Mouse (Mus musculus): Measurements from ENCODE around the gene Iglon5. TPM values are rescaled to one million over a fixed set of nuclear protein-coding genes. Genes with fewer than 3 reads are reported as not detected.

Iglon5 gene
- polyA plus RNA-seq, 1 experiment = 60.7 TPM

GRCm38 (mm10) chr7:43429500-43429899 lies 60.4 kb downstream of the Iglon5 start:
- no peak for DNase-seq (ENCODE audit: extremely low spot score in 1 of 2, low spot score in 1 of 2)

DNA sequence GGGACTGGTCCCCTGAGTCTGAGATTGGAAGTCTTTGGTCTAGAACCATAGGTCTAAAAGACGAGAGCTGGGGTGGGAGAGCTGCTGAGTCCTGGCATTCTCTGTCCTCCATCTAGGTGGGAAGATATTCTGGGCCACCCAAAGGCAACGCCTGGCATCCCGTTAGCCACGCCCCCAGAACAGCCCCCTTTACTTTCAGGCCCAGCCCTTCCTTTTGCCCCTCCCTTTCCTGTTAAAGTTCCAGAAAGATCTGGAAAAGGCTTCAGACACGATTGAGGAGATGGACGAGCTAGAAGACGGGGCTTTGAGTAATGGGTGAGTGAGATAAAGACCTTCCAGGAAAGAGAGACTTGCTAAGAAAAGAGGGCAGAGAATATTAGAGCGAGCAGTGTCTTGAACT lies 62.5 kb downstream of the Iglon5 start, which contains the start of gene Lim2:
Gene Lim2, plus strand, starts transcription at position 265 of the 400 bp plus-strand sequence.
- no peak for DNase-seq (ENCODE audit: extremely low spot score in 1 of 2, low spot score in 1 of 2)

- DNase-seq (ENCODE audit: extremely low spot score in 1 of 2, low spot score in 1 of 2) = no peak
These were observed 65.8 kb downstream of the Iglon5 start for GRCm38 (mm10) chr7:43423991-43424625.

GRCm38 (mm10) chr7:43422995-43423617 lies 66.8 kb downstream of the Iglon5 start:
- DNase-seq (ENCODE audit: extremely low spot score in 1 of 2, low spot score in 1 of 2) = peak; percentile 35 to 91

Other genes with a start within 250 kb of the Iglon5 start
- gene Zfp715, start 176.8 kb downstream of the Iglon5 start, polyA plus RNA-seq (2012; rRNA removed) = 14.8 and 19.2 TPM in 2 replicates
- gene Siglecf, start 138.7 kb downstream of the Iglon5 start, polyA plus RNA-seq (2012; rRNA removed) = 0.48 and 0.55 TPM in 2 replicates
- 0.28 and 0.32 TPM in 2 replicates for gene Siglecg, start 81.9 kb downstream of the Iglon5 start, polyA plus RNA-seq (2012; rRNA removed)
- gene Lim2, start 62.4 kb downstream of the Iglon5 start, polyA plus RNA-seq (2012; rRNA removed) = not detected in 2 replicates
- 0.20 and 0.21 TPM in 2 replicates for gene Nkg7, start 53.0 kb downstream of the Iglon5 start, polyA plus RNA-seq (2012; rRNA removed)
- gene Cldnd2, start 49.3 kb downstream of the Iglon5 start, polyA plus RNA-seq (2012; rRNA removed) = not detected in 2 replicates
- 80.7 and 97.8 TPM in 2 replicates for gene Etfb, start 46.0 kb downstream of the Iglon5 start, polyA plus RNA-seq (2012; rRNA removed)
- gene Gm45233, start 45.9 kb downstream of the Iglon5 start, polyA plus RNA-seq (2012; rRNA removed) = 2.5 and 2.6 TPM in 2 replicates
- gene Vsig10l, start 26.9 kb downstream of the Iglon5 start, polyA plus RNA-seq (2012; rRNA removed) = 5.2 TPM in 2 replicates
- 0.04 TPM in 1 of 2 replicates, not detected in the other for gene 4931406B18Rik, start 15.9 kb upstream of the Iglon5 start, polyA plus RNA-seq (2012; rRNA removed)
- 6.9 and 8.9 TPM in 2 replicates for gene Cd33, start 54.4 kb upstream of the Iglon5 start, polyA plus RNA-seq (2012; rRNA removed)
- 9.3 and 9.5 TPM in 2 replicates for gene Zfp658, start 72.2 kb upstream of the Iglon5 start, polyA plus RNA-seq (2012; rRNA removed)
- gene Zfp719, start 89.5 kb upstream of the Iglon5 start, polyA plus RNA-seq (2012; rRNA removed) = 8.3 and 9.3 TPM in 2 replicates
- gene Zfp819, start 117.1 kb upstream of the Iglon5 start, polyA plus RNA-seq (2012; rRNA removed) = 0.11 and 0.16 TPM in 2 replicates
- gene Ceacam18, start 144.6 kb upstream of the Iglon5 start, polyA plus RNA-seq (2012; rRNA removed) = not detected in 2 replicates
- gene Siglece, start 170.1 kb upstream of the Iglon5 start, polyA plus RNA-seq (2012; rRNA removed) = 0.84 and 1.2 TPM in 2 replicates
- 9.2 and 9.4 TPM in 2 replicates for gene Ctu1, start 181.9 kb upstream of the Iglon5 start, polyA plus RNA-seq (2012; rRNA removed)
- gene Klk14, start 200.3 kb upstream of the Iglon5 start, polyA plus RNA-seq (2012; rRNA removed) = 0.08 TPM in 1 of 2 replicates, not detected in the other
- gene Klk13, start 222.5 kb upstream of the Iglon5 start, polyA plus RNA-seq (2012; rRNA removed) = 0.36 TPM in 1 of 2 replicates, not detected in the other

Data from frontal cortex, adult 2 months (tissue).